Mouse (Mus musculus) hindbrain, embryonic 14.5 days (tissue): Measurements from ENCODE around the gene Sun2. TPM values are rescaled to one million over a fixed set of nuclear protein-coding genes. Genes with fewer than 3 reads are reported as not detected.

Experiments used
- ATAC-seq: fragments of 200-750 bp; cut with Nextera tagmentation; 2 replicates; pipeline ENCODE4 v1.8.0; 2017; ENCODE audit warnings: moderate number of reproducible peaks, mild to moderate bottlenecking, moderate TSS enrichment, moderate library complexity; ENCODE audit not compliant: low FRiP score
- DNase-seq: peaks from one replicate; pipeline ENCODE4 v3.0.0-alpha.2; 2015; ENCODE audit warnings: low spot score
- H3K27ac ChIP-seq: fragments of 300-500 bp; sonication (generic); 2 replicates; pipeline ENCODE4 v1.5.1; 2014; ENCODE audit warnings: mild to moderate bottlenecking, moderate library complexity
- H3K27me3 ChIP-seq: fragments of 300-500 bp; sonication (generic); 2 replicates; pipeline ENCODE4 v1.6.1; 2014; ENCODE audit warnings: mild to moderate bottlenecking, low read length, mixed read lengths; ENCODE audit not compliant: control insufficient read depth, insufficient read depth
- H3K36me3 ChIP-seq: fragments of 300-500 bp; sonication (generic); replicated peaks from 2 replicates; pipeline ENCODE4 v1.6.1; 2014; ENCODE audit not compliant: control insufficient read depth, insufficient read depth
- H3K4me1 ChIP-seq: fragments of 300-500 bp; sonication (generic); replicated peaks from 2 replicates; pipeline ENCODE4 v1.6.1; 2014; ENCODE audit warnings: antibody characterized with exemption, low read length, mixed read lengths; ENCODE audit not compliant: control insufficient read depth, insufficient read depth
- H3K4me2 ChIP-seq: fragments of 300-500 bp; sonication (generic); replicated peaks from 2 replicates; pipeline ENCODE4 v1.6.1; 2014; ENCODE audit warnings: mild to moderate bottlenecking, moderate library complexity
- H3K4me3 ChIP-seq: fragments of 300-500 bp; sonication (generic); replicated peaks from 2 replicates; pipeline ENCODE4 v1.5.1; 2014; ENCODE audit warnings: mild to moderate bottlenecking, low read length
- H3K9ac ChIP-seq: fragments of 300-500 bp; sonication (generic); 2 replicates; pipeline ENCODE4 v1.6.1; 2014
- H3K9me3 ChIP-seq: fragments of 300-500 bp; sonication (generic); 2 replicates; pipeline ENCODE4 v1.6.1; 2016; ENCODE audit warnings: low read length; ENCODE audit not compliant: control insufficient read depth
- WGBS: fragments of 180-500 bp; shearing (Covaris S2); extraction: QIAGEN DNeasy Blood & Tissue Kit; methylation state at CpG from one replicate; pipeline ENCODE4 v1.1.7; 2014; 5-methylcytosine and 5-hydroxymethylcytosine counted together
- polyA plus RNA-seq: library from polyadenylated mRNA; unstranded; fragments of >200 nt; fragmentation: Nextera tagmentation; extraction: Ambion mirVana; gene quantifications from 2 replicates; pipeline ENCODE4 v1.2.1, GENCODE M21; 2014

The Sun2 gene
- polyA plus RNA-seq, 1 experiment from 2014 or later, result 6.7 TPM

DNA sequence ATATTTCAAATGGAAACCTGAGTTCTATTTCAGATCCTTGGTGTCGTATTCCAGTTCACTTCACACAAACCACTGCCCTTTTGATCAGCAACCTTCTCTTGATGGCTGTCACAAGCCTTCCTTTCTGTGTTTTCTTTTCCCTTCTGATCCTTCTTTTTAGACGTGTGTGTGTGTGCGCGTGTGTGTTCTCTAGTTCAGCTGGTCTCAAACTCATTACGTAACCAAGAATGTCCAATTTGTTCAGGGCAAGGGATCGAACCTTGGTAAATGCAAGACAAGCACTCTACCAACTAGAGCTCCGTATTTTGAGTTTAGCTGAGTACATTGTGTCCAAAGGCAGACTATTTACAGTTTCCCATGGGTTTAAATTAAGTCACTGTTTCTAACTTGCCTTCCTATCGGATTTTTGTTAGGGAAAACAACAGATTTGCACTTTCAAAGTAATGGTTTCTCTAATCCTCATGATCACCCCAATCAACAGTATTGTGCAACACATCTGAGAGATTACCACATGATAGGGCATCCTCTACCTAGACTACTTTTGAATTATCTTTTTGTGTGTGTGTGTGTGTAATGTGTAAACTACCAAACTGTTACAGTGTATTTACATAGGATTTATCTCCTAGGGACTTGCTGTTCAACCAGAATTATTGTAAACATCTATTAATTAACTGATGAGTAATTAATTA lies 53.9 kb downstream of the Sun2 start:
- 7% methylated on average over 8 of the region's 8 CpGs for WGBS
- H3K4me1 ChIP-seq, result peaks cover 57% of the 10 kb centered on the region

GRCm38 (mm10) chr15:79687646-79688267 lies 54.6 kb downstream of the Sun2 start, which contains the start of gene Josd1:
Gene Josd1, minus strand, starts transcription at chr15:79687919.
- Histone ChIP-seq H3K27ac (peak within 1 kb of the TSS; percentile 91), H3K4me3 (peak within 1 kb of the TSS; percentile 91), H3K27me3 (no peaks in the 10 kb centered on the region), H3K4me2 (peak within 1 kb of the TSS; percentile 94), H3K4me1 (peaks cover 56% of the 10 kb centered on the region), H3K36me3 (no peaks in the 10 kb centered on the region), H3K9me3 (no peaks in the 10 kb centered on the region), H3K9ac (peak within 1 kb of the TSS; percentile 94)
- ATAC-seq (peak; percentile 62), DNase-seq (peak; percentile 94)
- WGBS, result under 1% methylated on average over 58 of the region's 72 CpGs

More for the DNA sequence above, 53.9 kb downstream of the Sun2 start:
- Histone ChIP-seq H3K4me3 (peak overlapping the region; percentile 91), H3K4me2 (peak overlapping the region; percentile 94), H3K9ac (peak overlapping the region; percentile 94), H3K9me3 (no peaks in the 10 kb centered on the region), H3K27me3 (no peaks in the 10 kb centered on the region), H3K27ac (peak overlapping the region; percentile 91), H3K36me3 (no peaks in the 10 kb centered on the region)
- ATAC-seq, result no peak
- DNase-seq, result no peak

DNA sequence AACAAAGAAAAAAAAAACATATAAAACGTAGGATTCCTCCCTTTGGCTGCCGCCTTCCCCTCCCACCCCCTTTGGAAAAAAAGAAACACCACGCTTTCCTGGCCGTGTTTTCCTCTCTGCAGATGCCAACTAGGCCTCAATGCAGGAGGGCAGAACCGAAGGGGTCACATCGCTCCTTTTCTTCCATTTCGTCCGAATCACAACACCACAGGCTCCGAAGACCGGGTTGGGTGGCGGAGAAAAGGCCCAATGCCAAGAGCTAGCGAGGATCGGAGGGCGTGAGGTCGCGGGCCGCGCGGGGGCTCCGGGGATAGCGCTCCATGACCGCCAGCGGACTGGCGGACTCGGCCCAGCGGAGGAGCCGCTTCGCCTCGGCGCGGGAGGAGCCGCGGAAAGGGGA lies 55.2 kb downstream of the Sun2 start:
- ATAC-seq (no peak), DNase-seq (peak; percentile 39)
- Histone ChIP-seq H3K4me2 (peak overlapping the region; percentile 94), H3K27me3 (no peaks in the 10 kb centered on the region), H3K9ac (peak overlapping the region; percentile 94), H3K9me3 (no peaks in the 10 kb centered on the region), H3K36me3 (no peaks in the 10 kb centered on the region), H3K4me1 (peaks cover 56% of the 10 kb centered on the region), H3K4me3 (peak overlapping the region; percentile 91), H3K27ac (peak overlapping the region; percentile 91)
- WGBS, result under 1% methylated on average over 32 of the region's 33 CpGs

DNA sequence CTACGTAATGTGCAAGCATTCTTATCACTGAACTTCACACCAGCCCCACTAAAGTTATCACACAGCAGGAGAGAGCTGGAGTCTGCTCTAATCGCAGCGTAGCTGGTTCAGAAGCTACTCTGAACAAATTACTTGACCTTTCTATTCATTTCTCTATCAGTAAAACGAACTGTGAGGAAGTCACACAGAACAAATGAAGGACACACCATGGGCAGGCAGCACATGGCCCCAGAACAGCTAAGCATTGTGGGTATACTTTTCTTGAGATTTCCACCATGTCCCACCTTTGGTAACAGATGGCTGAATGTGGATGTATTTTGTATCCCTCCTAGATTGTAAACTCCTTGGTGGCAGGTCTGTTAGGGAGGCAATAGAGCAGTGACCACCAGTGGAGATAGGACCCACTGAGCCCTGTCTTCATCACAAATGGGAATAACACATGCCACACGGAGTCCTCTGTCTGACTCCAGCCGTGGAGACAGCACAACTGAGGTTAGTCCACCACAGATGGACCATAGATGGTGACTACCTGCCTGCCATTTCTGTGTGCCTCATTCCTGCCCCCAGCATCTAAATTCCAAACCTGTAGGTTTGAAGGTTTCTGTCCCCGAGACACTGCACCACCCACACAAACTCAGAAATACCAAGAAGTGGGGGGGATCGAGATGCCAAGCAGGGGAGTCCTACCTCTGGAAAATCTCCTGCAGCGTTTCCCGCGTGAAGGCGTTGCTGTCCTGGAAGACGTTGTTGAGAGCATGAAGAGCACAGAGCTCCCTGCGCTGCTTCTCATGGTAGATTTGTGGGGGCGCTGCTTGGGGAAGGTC lies 56.1 kb downstream of the Sun2 start:
- WGBS, result 17% methylated on average over 15 of the region's 15 CpGs
- no peak for ATAC-seq
- Histone ChIP-seq H3K9ac (peak overlapping the region; percentile 94), H3K36me3 (no peaks in the 10 kb centered on the region), H3K4me1 (peaks cover 50% of the 10 kb centered on the region), H3K27ac (no peak overlapping the region), H3K9me3 (no peaks in the 10 kb centered on the region), H3K4me2 (peak overlapping the region; percentile 94), H3K27me3 (no peaks in the 10 kb centered on the region), H3K4me3 (peak overlapping the region; percentile 91)
- no peak for DNase-seq

- Histone ChIP-seq H3K4me2 (peak overlapping the region; percentile 94), H3K27ac (no peak overlapping the region), H3K9me3 (no peaks in the 10 kb centered on the region), H3K27me3 (no peaks in the 10 kb centered on the region), H3K4me3 (peak overlapping the region; percentile 91), H3K9ac (peak overlapping the region; percentile 94), H3K4me1 (peaks cover 50% of the 10 kb centered on the region), H3K36me3 (no peaks in the 10 kb centered on the region)
- DNase-seq, result no peak
- 52% methylated on average over 6 of the region's 6 CpGs for WGBS
- ATAC-seq, result no peak
Measured at GRCm38 (mm10) chr15:79685141-79685641, 57.1 kb downstream of the Sun2 start.

GRCm38 (mm10) chr15:79684616-79685015 lies 57.7 kb downstream of the Sun2 start:
- Histone ChIP-seq H3K36me3 (no peaks in the 10 kb centered on the region), H3K4me2 (peak overlapping the region; percentile 94), H3K9me3 (no peaks in the 10 kb centered on the region), H3K4me3 (peak overlapping the region; percentile 91), H3K9ac (peak overlapping the region; percentile 94), H3K27me3 (no peaks in the 10 kb centered on the region), H3K4me1 (peaks cover 50% of the 10 kb centered on the region), H3K27ac (no peak overlapping the region)
- WGBS, result 83% methylated on average over 6 of the region's 6 CpGs
- ATAC-seq, result no peak
- no peak for DNase-seq

- H3K9ac ChIP-seq, result peak overlapping the region; percentile 94; the same call in 1 of the 2 replicates
- peak overlapping the region; percentile 91; the same call in 1 of the 2 replicates for H3K4me3 ChIP-seq
- H3K36me3 ChIP-seq, result no peaks in the 10 kb centered on the region
- H3K27me3 ChIP-seq, result no peaks in the 10 kb centered on the region
- H3K4me2 ChIP-seq, result peak overlapping the region; percentile 94
- H3K4me1 ChIP-seq, result peaks cover 50% of the 10 kb centered on the region
- ATAC-seq (no peak), DNase-seq (no peak)
- H3K9me3 ChIP-seq, result no peaks in the 10 kb centered on the region
- H3K27ac ChIP-seq, result no peak overlapping the region
- 79% methylated on average over 19 of the region's 19 CpGs for WGBS
Measured at GRCm38 (mm10) chr15:79683707-79684465, 58.5 kb downstream of the Sun2 start.

DNA sequence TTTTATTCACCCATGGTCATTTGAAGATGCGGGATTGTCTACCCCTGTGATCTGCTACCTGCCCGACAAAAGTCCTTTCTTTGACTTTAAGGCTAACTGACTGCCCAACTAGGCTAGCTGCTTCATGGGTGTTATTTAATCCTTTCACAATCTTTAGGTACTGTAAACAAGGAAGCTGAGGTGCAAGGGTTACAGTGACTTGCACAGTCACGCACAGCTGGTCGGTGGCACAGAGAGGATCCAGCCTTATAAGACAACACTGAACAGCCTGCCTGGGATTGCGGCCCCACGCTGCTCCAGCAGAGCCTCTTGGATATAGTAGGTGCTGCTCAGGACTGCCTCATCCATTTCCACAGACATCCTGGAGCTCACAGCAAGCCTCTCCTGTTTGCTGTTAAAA lies 59.2 kb downstream of the Sun2 start:
- 94% methylated on average over 6 of the region's 6 CpGs for WGBS
- ATAC-seq (no peak), DNase-seq (no peak)
- Histone ChIP-seq H3K9me3 (no peaks in the 10 kb centered on the region), H3K27me3 (no peaks in the 10 kb centered on the region), H3K4me3 (no peak overlapping the region), H3K4me1 (peaks cover 45% of the 10 kb centered on the region), H3K36me3 (no peaks in the 10 kb centered on the region), H3K9ac (no peak overlapping the region), H3K27ac (no peak overlapping the region), H3K4me2 (0 out of 2 replicates have a peak overlapping the region, but pooled peaks have one; percentile 94)
